Mouse (Mus musculus) small intestine, adult 2 months (tissue): ENCODE results near the gene Lcn4.

Source experiments
- CTCF ChIP-seq: fragments of 200-500 bp; IDR thresholded peaks from 2 replicates; pipeline ENCODE4 v1.5.1; 2012; ENCODE audit warnings: low read depth, mild to moderate bottlenecking, control low read depth, inconsistent platforms, low read length, moderate library complexity, mixed read lengths; ENCODE audit not compliant: insufficient replicate concordance, insufficient read length; ENCODE audit errors: extremely low read depth
- POLR2A ChIP-seq: fragments of 200-500 bp; IDR thresholded peaks from 2 replicates; pipeline ENCODE4 v1.6.1; 2012; ENCODE audit warnings: low read depth, mild to moderate bottlenecking, control low read depth, inconsistent platforms, low read length, moderate library complexity

DNA sequence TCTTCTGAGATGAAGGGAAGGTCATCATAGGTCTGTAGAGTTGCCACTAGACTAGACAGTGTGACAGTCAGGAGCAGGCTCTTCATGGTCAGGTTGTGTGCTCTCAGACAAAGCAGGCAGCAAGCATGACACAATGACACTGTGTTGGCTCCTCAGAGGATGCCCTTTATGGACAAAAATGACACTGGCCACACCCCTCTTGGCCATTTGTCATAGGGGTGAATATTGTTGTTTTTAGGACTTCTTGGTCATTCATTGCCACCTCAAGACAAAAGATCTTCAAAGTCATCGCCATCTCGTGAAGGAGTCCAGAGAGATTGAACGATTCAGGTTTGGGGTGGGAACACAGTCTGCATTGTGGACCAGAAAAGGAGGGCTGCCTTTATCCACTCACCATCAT lies at the start of gene Lcn4:
- TF ChIP-seq CTCF = no peak
- no peak for TF ChIP-seq POLR2A
